Mouse (Mus musculus) liver, adult 2 months (tissue): ENCODE data around the gene Pdzd2. TPM values are rescaled to one million over a fixed set of nuclear protein-coding genes. Genes with fewer than 3 reads are reported as not detected.

Source experiments
- DNase-seq: peaks from one replicate; pipeline ENCODE4 v3.0.0-alpha.2; 2011; ENCODE audit warnings: low read depth, low spot score; ENCODE audit errors: extremely low read depth
- H3K27ac ChIP-seq: fragments of 200-500 bp; replicated peaks from 2 replicates; pipeline ENCODE4 v1.5.1; 2012; ENCODE audit warnings: low read depth, mild to moderate bottlenecking, control low read depth, inconsistent platforms, low read length; ENCODE audit not compliant: insufficient read depth
- H3K27me3 ChIP-seq: fragments of 200-500 bp; 2 replicates; pipeline ENCODE4 v1.6.1; 2012; ENCODE audit warnings: mild to moderate bottlenecking, moderate library complexity, low read length, inconsistent platforms; ENCODE audit not compliant: control insufficient read depth, insufficient read depth
- H3K36me3 ChIP-seq: fragments of 200-500 bp; 2 replicates; pipeline ENCODE4 v1.6.1; 2012; ENCODE audit warnings: low read length, inconsistent platforms; ENCODE audit not compliant: control insufficient read depth, insufficient read depth
- H3K4me1 ChIP-seq: fragments of 200-500 bp; 2 replicates; pipeline ENCODE4 v1.6.1; 2011; ENCODE audit warnings: low read length; ENCODE audit not compliant: control insufficient read depth, insufficient read depth
- H3K4me3 ChIP-seq: fragments of 200-500 bp; 2 replicates; pipeline ENCODE4 v1.5.1; 2011; ENCODE audit warnings: low read depth, mild to moderate bottlenecking, control low read depth, low read length, moderate library complexity; ENCODE audit not compliant: insufficient read depth
- H3K79me2 ChIP-seq: fragments of 200-500 bp; 2 replicates; pipeline ENCODE4 v1.6.1; 2012; ENCODE audit warnings: inconsistent platforms, mild to moderate bottlenecking, low read length, moderate library complexity; ENCODE audit not compliant: control insufficient read depth, insufficient read depth
- H3K9ac ChIP-seq: fragments of 200-500 bp; 2 replicates; pipeline ENCODE4 v1.6.1; 2012; ENCODE audit warnings: low read depth, mild to moderate bottlenecking, control low read depth, inconsistent platforms, low read length
- CTCF ChIP-seq: fragments of 200-500 bp; IDR thresholded peaks from 2 replicates; pipeline ENCODE4 v1.5.1; 2011; ENCODE audit warnings: low read depth, low read length, control low read depth
- POLR2A ChIP-seq: fragments of 200-500 bp; IDR thresholded peaks from 2 replicates; pipeline ENCODE4 v1.6.1; 2011; ENCODE audit warnings: low read length, control low read depth; ENCODE audit not compliant: insufficient read depth; ENCODE audit errors: extremely low read depth
- WGBS: fragments of 180-500 bp; shearing (Covaris S2); methylation state at CpG from one replicate; pipeline ENCODE4 v1.1.7; 2018; 5-methylcytosine and 5-hydroxymethylcytosine counted together
- polyA plus RNA-seq: library from polyadenylated mRNA; depleted of rRNA; stranded (reverse); fragments of >200 nt; gene quantifications from 2 replicates; pipeline ENCODE4 v1.2.3, GENCODE M21; 2012
- total RNA-seq: library from RNA; depleted of rRNA; stranded (reverse); fragments of >200 nt; gene quantifications from 2 replicates; pipeline ENCODE4 v1.2.3, GENCODE M21; 2014

The Pdzd2 gene
- total and polyA plus RNA-seq, 2 experiments, result 0.11 to 0.74 TPM

DNA sequence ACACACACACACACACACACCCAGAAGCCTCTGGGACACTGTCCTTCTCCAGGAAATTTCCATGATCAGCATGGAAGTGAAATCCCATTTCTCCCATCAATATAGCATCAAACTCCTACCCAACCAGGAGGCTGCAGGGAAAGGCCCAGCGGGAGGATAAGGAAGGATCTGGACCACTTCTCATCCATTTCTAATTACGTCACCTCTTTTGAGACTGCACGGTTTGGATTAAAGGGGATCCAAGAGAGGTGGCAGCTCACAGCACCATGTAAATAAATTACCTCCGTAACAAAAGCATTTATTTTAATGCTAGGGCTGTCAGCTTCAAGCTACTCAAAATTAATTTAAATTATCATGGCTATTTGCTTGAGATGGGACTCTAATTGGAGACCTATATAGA lies 146.6 kb downstream of the Pdzd2 start:
- H3K36me3 ChIP-seq, result no peaks in the 10 kb centered on the region
- H3K79me2 ChIP-seq, result no peaks in the 10 kb centered on the region
- no peaks in the 10 kb centered on the region for H3K4me1 ChIP-seq
- H3K4me3 ChIP-seq, result no peak overlapping the region
- no peaks in the 10 kb centered on the region for H3K27me3 ChIP-seq
- 69% methylated on average over 4 of the region's 4 CpGs for WGBS
- no peak overlapping the region for H3K9ac ChIP-seq
- no peak for TF ChIP-seq POLR2A
- no peak for DNase-seq
- H3K27ac ChIP-seq, result no peak overlapping the region

DNA sequence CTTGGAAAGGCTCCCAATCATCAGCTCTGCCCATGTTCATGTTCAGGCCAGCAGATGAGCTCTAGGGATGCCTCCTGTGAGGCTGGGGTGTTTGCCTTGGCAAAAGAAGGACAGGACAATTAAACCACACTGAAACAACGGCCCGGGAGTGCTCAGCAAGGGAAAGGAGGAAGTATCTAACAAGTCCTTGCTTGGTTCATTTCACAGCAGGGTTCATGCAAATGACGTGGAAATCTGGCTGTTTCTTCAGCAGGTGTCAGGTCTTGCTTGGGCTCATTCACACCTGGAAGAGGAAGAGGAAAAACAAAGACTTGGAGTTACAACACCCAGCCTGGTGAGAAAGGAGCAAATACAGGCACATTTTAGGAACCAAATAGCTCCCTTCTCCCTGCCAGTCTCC lies 147.1 kb downstream of the Pdzd2 start:
- WGBS, result 34% methylated on average over 3 of the region's 3 CpGs
- H3K27ac ChIP-seq, result no peak overlapping the region
- no peak for DNase-seq

GRCm38 (mm10) chr15:12588661-12589060 lies 151.1 kb downstream of the Pdzd2 start:
- Histone ChIP-seq H3K79me2 (no peaks in the 10 kb centered on the region), H3K9ac (no peak overlapping the region), H3K36me3 (no peaks in the 10 kb centered on the region), H3K27me3 (no peaks in the 10 kb centered on the region), H3K4me1 (no peaks in the 10 kb centered on the region), H3K4me3 (no peak overlapping the region), H3K27ac (no peak overlapping the region)
- DNase-seq, result no peak
- 80% methylated on average over 3 of the region's 3 CpGs for WGBS
- TF ChIP-seq POLR2A, result no peak
- TF ChIP-seq CTCF, result no peak

More for the DNA sequence above, 147.1 kb downstream of the Pdzd2 start:
- Histone ChIP-seq H3K27me3 (no peaks in the 10 kb centered on the region), H3K9ac (no peak overlapping the region), H3K4me3 (no peak overlapping the region), H3K4me1 (no peaks in the 10 kb centered on the region), H3K79me2 (no peaks in the 10 kb centered on the region), H3K36me3 (no peaks in the 10 kb centered on the region)
- TF ChIP-seq CTCF (no peak), POLR2A (no peak)

GRCm38 (mm10) chr15:12586852-12587424 lies 152.8 kb downstream of the Pdzd2 start:
- DNase-seq, result no peak
- H3K27ac ChIP-seq, result no peak overlapping the region
- WGBS, result 78% methylated on average over 4 of the region's 4 CpGs

DNA sequence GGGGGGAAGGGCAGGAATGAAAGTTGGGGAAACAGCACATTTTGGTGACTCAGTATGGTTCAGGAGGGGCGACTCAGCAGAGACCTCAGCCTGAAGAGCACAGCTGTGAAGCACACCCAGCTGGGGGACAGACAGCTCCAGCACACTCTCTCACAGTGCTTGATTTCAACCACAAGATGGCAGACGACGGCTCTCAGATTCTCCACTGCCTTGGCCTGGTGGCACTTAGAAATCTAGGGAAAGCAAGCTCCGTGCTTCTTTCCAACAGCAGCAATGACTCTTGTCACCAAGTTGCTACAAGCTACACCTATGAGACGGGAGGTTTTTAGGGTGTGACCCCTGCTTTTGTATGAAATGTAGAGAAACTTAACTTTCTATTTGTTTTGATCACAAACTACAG lies 153.6 kb downstream of the Pdzd2 start:
- Histone ChIP-seq H3K4me3 (no peak overlapping the region), H3K27me3 (no peaks in the 10 kb centered on the region), H3K4me1 (no peaks in the 10 kb centered on the region), H3K27ac (no peak overlapping the region), H3K9ac (no peak overlapping the region), H3K79me2 (no peaks in the 10 kb centered on the region), H3K36me3 (no peaks in the 10 kb centered on the region)
- TF ChIP-seq POLR2A, result no peak
- peak; percentile 69 for TF ChIP-seq CTCF
- peak; percentile 14 for DNase-seq
- WGBS, result 10% methylated on average over 5 of the region's 5 CpGs

More at GRCm38 (mm10) chr15:12586852-12587424, 152.8 kb downstream of the Pdzd2 start:
- no peak overlapping the region for H3K9ac ChIP-seq
- no peak overlapping the region for H3K4me3 ChIP-seq
- H3K27me3 ChIP-seq, result no peaks in the 10 kb centered on the region
- no peaks in the 10 kb centered on the region for H3K36me3 ChIP-seq
- H3K4me1 ChIP-seq, result no peaks in the 10 kb centered on the region
- no peak for TF ChIP-seq CTCF
- no peak for TF ChIP-seq POLR2A
- no peaks in the 10 kb centered on the region for H3K79me2 ChIP-seq

DNA sequence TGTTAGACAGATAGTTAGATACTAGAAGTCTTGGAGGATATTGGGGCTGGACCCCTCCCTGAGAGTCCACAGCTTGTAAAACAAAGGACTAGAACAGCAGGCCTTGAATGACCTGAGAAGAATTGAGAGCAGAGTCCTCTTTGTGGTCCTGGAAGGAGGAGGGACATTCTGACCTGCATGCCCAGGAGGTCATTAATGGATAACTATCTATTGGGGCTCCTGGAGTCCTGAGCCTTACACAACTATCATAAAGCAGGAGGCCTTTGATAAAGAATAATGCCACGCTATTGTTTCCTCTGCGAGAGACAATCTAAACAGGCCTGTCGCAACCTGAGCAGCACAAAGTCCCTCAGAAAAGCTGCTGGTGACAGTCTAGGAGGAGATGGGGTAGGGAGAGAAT lies 156.7 kb downstream of the Pdzd2 start:
- Histone ChIP-seq H3K27ac (no peak overlapping the region), H3K79me2 (no peaks in the 10 kb centered on the region), H3K4me1 (no peaks in the 10 kb centered on the region), H3K4me3 (no peak overlapping the region), H3K36me3 (no peaks in the 10 kb centered on the region), H3K9ac (no peak overlapping the region), H3K27me3 (no peaks in the 10 kb centered on the region)
- TF ChIP-seq CTCF (no peak), POLR2A (no peak)
- no peak for DNase-seq
- WGBS, result 62% methylated on average over 3 of the region's 3 CpGs
